Mouse (Mus musculus) CH12.LX (cell line): ENCODE measurements around the gene Ccdc141.

Experiments
- ELF1 ChIP-seq: IDR thresholded peaks from 2 replicates; pipeline ENCODE4 v1.6.1; 2014; ENCODE audit warnings: low read depth, mild to moderate bottlenecking, inconsistent platforms, low read length, improper control_type of control experiment
- USF2 ChIP-seq: conservative IDR thresholded peaks from 2 replicates; pipeline ENCODE4 v1.6.1; 2011; ENCODE audit warnings: low read depth, low read length, improper control_type of control experiment

GRCm38 (mm10) chr2:76982391-76983145 is 187.9 kb downstream of the Ccdc141 start, which contains the start of gene Ttn:
- no peak for TF ChIP-seq USF2
- no peak for TF ChIP-seq ELF1
